Mouse (Mus musculus) liver, embryonic 16.5 days (tissue): ENCODE results near the gene Scrn3. TPM values are rescaled to one million over a fixed set of nuclear protein-coding genes. Genes with fewer than 3 reads are reported as not detected.

Source experiments
- ATAC-seq: fragments of 200-750 bp; cut with Nextera tagmentation; 2 replicates; pipeline ENCODE4 v1.8.0; 2017; ENCODE audit warnings: low read depth, mild to moderate bottlenecking, moderate number of reproducible peaks, moderate library complexity
- H3K27ac ChIP-seq: fragments of 300-500 bp; sonication (generic); 2 replicates; pipeline ENCODE4 v1.5.1; 2014; ENCODE audit warnings: mild to moderate bottlenecking, low read length
- H3K27me3 ChIP-seq: fragments of 300-500 bp; sonication (generic); 2 replicates; pipeline ENCODE4 v1.6.1; 2014; ENCODE audit warnings: low read depth, low read length, mixed read lengths; ENCODE audit not compliant: control insufficient read depth, insufficient read depth
- H3K36me3 ChIP-seq: fragments of 300-500 bp; sonication (generic); 2 replicates; pipeline ENCODE4 v1.6.1; 2014; ENCODE audit warnings: mild to moderate bottlenecking; ENCODE audit not compliant: control insufficient read depth, insufficient read depth
- H3K4me1 ChIP-seq: fragments of 300-500 bp; sonication (generic); 2 replicates; pipeline ENCODE4 v1.6.1; 2014; ENCODE audit warnings: low read depth, low read length, mixed read lengths; ENCODE audit not compliant: control insufficient read depth
- H3K4me2 ChIP-seq: fragments of 300-500 bp; sonication (generic); 2 replicates; pipeline ENCODE4 v1.6.1; 2014; ENCODE audit warnings: low read depth, low read length, mixed read lengths
- H3K4me3 ChIP-seq: fragments of 300-500 bp; sonication (generic); 2 replicates; pipeline ENCODE4 v1.5.1; 2014; ENCODE audit warnings: low read depth, mild to moderate bottlenecking, low read length
- H3K9ac ChIP-seq: fragments of 300-500 bp; sonication (generic); 2 replicates; pipeline ENCODE4 v1.6.1; 2014; ENCODE audit warnings: low read depth, low read length
- H3K9me3 ChIP-seq: fragments of 300-500 bp; sonication (generic); replicated peaks from 2 replicates; pipeline ENCODE4 v1.6.1; 2016; ENCODE audit warnings: low read length; ENCODE audit not compliant: control insufficient read depth
- whole genome bisulfite sequencing: fragments of 180-500 bp; shearing (Covaris S2); extraction: QIAGEN DNeasy Blood & Tissue Kit; methylation state at CpG from one replicate; pipeline ENCODE4 v1.1.7; 2014; ENCODE audit not compliant: insufficient replicate concordance; 5-methylcytosine and 5-hydroxymethylcytosine counted together
- polyA plus RNA-seq: library from polyadenylated mRNA; unstranded; fragments of >200 nt; fragmentation: Nextera tagmentation; extraction: Ambion mirVana; gene quantifications from 2 replicates; pipeline ENCODE4 v1.2.1, GENCODE M21; 2015

The Scrn3 gene
- polyA plus RNA-seq, 1 experiment from 2014 or later = 30.1 TPM

- no peak for ATAC-seq
- Histone ChIP-seq H3K27me3 (peaks cover 97% of the 10 kb centered on the region), H3K36me3 (no peaks in the 10 kb centered on the region), H3K4me3 (no peak overlapping the region), H3K9me3 (no peaks in the 10 kb centered on the region), H3K4me1 (peaks cover 13% of the 10 kb centered on the region), H3K27ac (no peak overlapping the region), H3K9ac (no peak overlapping the region), H3K4me2 (no peak overlapping the region)
- 2% methylated on average over 12 of the region's 12 CpGs for WGBS
Measured at GRCm38 (mm10) chr2:73268281-73268680, 44.1 kb upstream of the Scrn3 start.

GRCm38 (mm10) chr2:73268836-73269395 is 43.5 kb upstream of the Scrn3 start:
- Histone ChIP-seq H3K4me3 (no peak overlapping the region), H3K4me2 (no peak overlapping the region), H3K9ac (no peak overlapping the region), H3K4me1 (peaks cover 20% of the 10 kb centered on the region), H3K9me3 (no peaks in the 10 kb centered on the region), H3K36me3 (no peaks in the 10 kb centered on the region), H3K27ac (no peak overlapping the region), H3K27me3 (peaks cover 97% of the 10 kb centered on the region)
- no peak for ATAC-seq
- 6% methylated on average over 8 of the region's 8 CpGs for WGBS

GRCm38 (mm10) chr2:73269666-73270065 is 42.7 kb upstream of the Scrn3 start:
- no peak for ATAC-seq
- H3K27me3 ChIP-seq = peaks cover 97% of the 10 kb centered on the region
- no peak overlapping the region for H3K4me2 ChIP-seq
- no peak overlapping the region for H3K4me3 ChIP-seq
- peaks cover 25% of the 10 kb centered on the region for H3K4me1 ChIP-seq
- no peaks in the 10 kb centered on the region for H3K36me3 ChIP-seq
- 1% methylated on average over 17 of the region's 17 CpGs for WGBS
- no peak overlapping the region for H3K27ac ChIP-seq
- H3K9me3 ChIP-seq = no peaks in the 10 kb centered on the region
- H3K9ac ChIP-seq = no peak overlapping the region

DNA sequence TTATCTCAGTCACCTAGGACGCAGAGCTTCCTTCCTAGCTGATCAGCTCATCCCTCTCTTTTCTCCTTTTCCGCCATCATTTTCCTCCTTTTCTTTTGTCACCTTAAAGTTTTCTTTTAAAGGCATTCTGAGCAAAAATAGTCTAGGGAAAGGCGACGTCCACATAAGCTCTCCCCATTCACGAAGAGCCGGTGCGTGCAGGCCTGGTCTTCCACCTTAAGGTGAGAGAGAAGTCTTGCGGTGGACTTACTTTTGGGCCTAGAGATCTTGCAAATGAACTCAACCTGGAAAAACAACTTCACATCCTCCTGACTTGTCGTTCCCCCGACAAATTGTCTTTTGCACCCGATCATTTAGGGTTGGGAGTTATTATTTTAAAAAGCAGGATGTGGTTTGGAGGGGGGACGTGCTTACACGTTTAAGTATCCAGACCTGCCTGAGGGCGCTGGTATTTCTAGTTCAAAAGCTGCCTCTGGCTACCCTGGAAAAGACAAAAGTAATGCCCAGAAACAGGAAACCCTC is 42.3 kb upstream of the Scrn3 start:
- Histone ChIP-seq H3K4me1 (peaks cover 25% of the 10 kb centered on the region), H3K4me3 (no peak overlapping the region), H3K36me3 (no peaks in the 10 kb centered on the region), H3K4me2 (no peak overlapping the region), H3K27me3 (peaks cover 95% of the 10 kb centered on the region), H3K9me3 (no peaks in the 10 kb centered on the region), H3K9ac (no peak overlapping the region), H3K27ac (no peak overlapping the region)
- ATAC-seq = no peak
- WGBS = 2% methylated on average over 14 of the region's 14 CpGs

GRCm38 (mm10) chr2:73270593-73271458 is 41.6 kb upstream of the Scrn3 start:
- Histone ChIP-seq H3K27me3 (peaks cover 91% of the 10 kb centered on the region), H3K27ac (no peak overlapping the region), H3K9ac (no peak overlapping the region), H3K4me1 (peaks cover 25% of the 10 kb centered on the region), H3K9me3 (no peaks in the 10 kb centered on the region), H3K4me2 (no peak overlapping the region), H3K4me3 (peak overlapping the region; percentile 3; the same call in 1 of the 2 replicates), H3K36me3 (no peaks in the 10 kb centered on the region)
- WGBS = 1% methylated on average over 38 of the region's 38 CpGs
- no peak for ATAC-seq

GRCm38 (mm10) chr2:73271459-73272161 is 40.8 kb upstream of the Scrn3 start, which contains the start of gene Sp9:
Gene Sp9, plus strand, starts transcription at chr2:73271925.
- under 1% methylated on average over 48 of the region's 48 CpGs for WGBS
- H3K4me3 ChIP-seq = peak within 1 kb of the TSS; percentile 48
- peaks cover 91% of the 10 kb centered on the region for H3K27me3 ChIP-seq

GRCm38 (mm10) chr2:73272351-73273248 is 39.8 kb upstream of the Scrn3 start:
- Histone ChIP-seq H3K4me3 (peak overlapping the region; percentile 48), H3K27me3 (peaks cover 93% of the 10 kb centered on the region), H3K4me2 (peak overlapping the region; percentile 64), H3K4me1 (peaks cover 31% of the 10 kb centered on the region), H3K9me3 (no peaks in the 10 kb centered on the region), H3K9ac (no peak overlapping the region), H3K27ac (no peak overlapping the region), H3K36me3 (no peaks in the 10 kb centered on the region)
- ATAC-seq = no peak
- 1% methylated on average over 53 of the region's 55 CpGs for WGBS

More at GRCm38 (mm10) chr2:73271459-73272161, 40.8 kb upstream of the Scrn3 start, which contains the start of gene Sp9:
- H3K27ac ChIP-seq = no peak within 1 kb of the TSS
- peaks cover 25% of the 10 kb centered on the region for H3K4me1 ChIP-seq
- no peaks in the 10 kb centered on the region for H3K36me3 ChIP-seq
- no peak within 1 kb of the TSS for H3K9ac ChIP-seq
- no peaks in the 10 kb centered on the region for H3K9me3 ChIP-seq
- peak within 1 kb of the TSS; percentile 64 for H3K4me2 ChIP-seq
- no peak; the same call in 1 of the 2 replicates for ATAC-seq
